Mouse (Mus musculus) stomach, postnatal 0 days (tissue): ENCODE measurements around the gene Cdh23. TPM values are rescaled to one million over a fixed set of nuclear protein-coding genes. Genes with fewer than 3 reads are reported as not detected.

Source experiments
- ATAC-seq: fragments of 200-750 bp; cut with Nextera tagmentation; 2 replicates; pipeline ENCODE4 v1.8.0; 2017; ENCODE audit not compliant: low FRiP score, low TSS enrichment
- DNase-seq: peaks from one replicate; pipeline ENCODE4 v3.0.0-alpha.2; 2016; ENCODE audit warnings: low spot score
- H3K27ac ChIP-seq: fragments of 300-500 bp; sonication (generic); replicated peaks from 2 replicates; pipeline ENCODE4 v1.5.1; 2014; ENCODE audit warnings: mild to moderate bottlenecking, control low read depth
- H3K27me3 ChIP-seq: fragments of 300-500 bp; sonication (generic); 2 replicates; pipeline ENCODE4 v1.6.1; 2014; ENCODE audit warnings: low read length; ENCODE audit not compliant: control insufficient read depth, insufficient read depth
- H3K36me3 ChIP-seq: fragments of 300-500 bp; sonication (generic); 2 replicates; pipeline ENCODE4 v1.6.1; 2014; ENCODE audit warnings: low read length, mixed read lengths; ENCODE audit not compliant: control insufficient read depth, insufficient read depth
- H3K4me1 ChIP-seq: fragments of 300-500 bp; sonication (generic); replicated peaks from 2 replicates; pipeline ENCODE4 v1.6.1; 2014; ENCODE audit warnings: antibody characterized with exemption; ENCODE audit not compliant: control insufficient read depth, insufficient read depth
- H3K4me2 ChIP-seq: fragments of 300-500 bp; sonication (generic); replicated peaks from 2 replicates; pipeline ENCODE4 v1.6.1; 2014; ENCODE audit warnings: low read depth, mild to moderate bottlenecking, control low read depth, moderate library complexity
- H3K4me3 ChIP-seq: fragments of 300-500 bp; sonication (generic); 2 replicates; pipeline ENCODE4 v1.5.1; 2014; ENCODE audit warnings: low read depth, low read length, control low read depth
- H3K9ac ChIP-seq: fragments of 300-500 bp; sonication (generic); 2 replicates; pipeline ENCODE4 v1.6.1; 2014; ENCODE audit warnings: mild to moderate bottlenecking, low read length, control low read depth, mixed read lengths
- H3K9me3 ChIP-seq: fragments of 300-500 bp; sonication (generic); 2 replicates; pipeline ENCODE4 v1.6.1; 2016; ENCODE audit warnings: low read length; ENCODE audit not compliant: control insufficient read depth
- CTCF ChIP-seq: IDR thresholded peaks from 2 replicates; pipeline ENCODE4 v1.5.1; 2016; ENCODE audit warnings: antibody characterized with exemption, low read depth, mild to moderate bottlenecking, moderate library complexity
- EP300 ChIP-seq: optimal IDR thresholded peaks from 2 replicates; pipeline ENCODE3; 2016; ENCODE audit warnings: antibody characterized with exemption
- WGBS: fragments of 180-500 bp; shearing (Covaris S2); extraction: QIAGEN DNeasy Blood & Tissue Kit; methylation state at CpG from one replicate; pipeline ENCODE4 v1.1.7; 2014; 5-methylcytosine and 5-hydroxymethylcytosine counted together
- polyA plus RNA-seq: library from polyadenylated mRNA; unstranded; fragments of >200 nt; fragmentation: Nextera tagmentation; extraction: Ambion mirVana; gene quantifications from 2 replicates; pipeline ENCODE4 v1.2.1, GENCODE M21; 2015

The Cdh23 gene
- polyA plus RNA-seq, 1 experiment from 2014 or later, result 0.18 TPM

DNA sequence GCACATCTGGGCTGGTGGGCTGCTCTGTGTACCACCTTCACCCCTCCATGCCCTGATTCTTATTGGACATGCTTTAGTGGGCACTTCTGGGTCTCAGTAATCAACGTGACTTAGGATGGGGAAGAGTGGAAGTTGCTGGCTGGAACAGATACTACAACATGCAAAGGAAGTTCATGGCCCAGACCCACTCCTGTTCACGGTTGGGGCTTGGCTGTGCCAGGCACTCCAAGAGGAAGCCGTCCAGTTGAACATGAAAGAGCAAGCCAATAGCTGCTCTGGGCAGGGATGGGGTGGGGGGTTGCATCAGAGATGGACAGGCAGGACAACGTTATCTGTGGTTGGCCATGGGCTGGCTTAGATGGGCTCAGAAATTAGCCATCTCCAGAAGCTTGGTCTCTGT, 328.4 kb downstream of the Cdh23 start:
- H3K36me3 ChIP-seq, result no peaks in the 10 kb centered on the region; the same call in 1 of the 2 replicates
- WGBS, result 75% methylated on average over 4 of the region's 4 CpGs
- TF ChIP-seq EP300, result no peak
- no peak for TF ChIP-seq CTCF
- no peak overlapping the region for H3K4me2 ChIP-seq
- H3K27me3 ChIP-seq, result no peaks in the 10 kb centered on the region
- no peak overlapping the region for H3K27ac ChIP-seq
- H3K4me1 ChIP-seq, result no peaks in the 10 kb centered on the region
- H3K9me3 ChIP-seq, result no peaks in the 10 kb centered on the region
- no peak overlapping the region for H3K4me3 ChIP-seq
- H3K9ac ChIP-seq, result no peak overlapping the region
- ATAC-seq, result no peak
- DNase-seq, result no peak

DNA sequence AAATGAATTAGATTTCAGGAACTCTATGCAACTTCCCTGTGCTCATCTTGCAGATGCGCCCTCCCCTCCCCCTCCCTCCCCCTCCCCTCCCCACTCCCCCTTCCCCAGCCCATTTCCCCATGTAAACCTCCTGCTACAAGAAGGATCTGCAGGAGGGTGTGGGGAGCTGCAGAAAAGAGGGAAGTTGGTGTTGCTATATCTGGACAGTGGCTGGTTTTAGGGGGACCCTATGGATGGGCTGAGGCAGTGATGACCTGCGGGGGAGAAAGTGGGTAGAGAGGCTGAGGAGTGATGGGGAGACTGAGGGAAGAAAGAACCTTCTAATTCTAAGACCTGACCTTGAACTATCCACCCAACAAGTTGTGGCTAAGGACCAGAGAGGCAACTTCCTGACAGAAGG, 329.1 kb downstream of the Cdh23 start:
- Histone ChIP-seq H3K9me3 (no peaks in the 10 kb centered on the region), H3K27ac (no peak overlapping the region), H3K4me1 (no peaks in the 10 kb centered on the region), H3K36me3 (no peaks in the 10 kb centered on the region; the same call in 1 of the 2 replicates), H3K9ac (no peak overlapping the region), H3K27me3 (no peaks in the 10 kb centered on the region), H3K4me2 (no peak overlapping the region), H3K4me3 (no peak overlapping the region)
- ATAC-seq (no peak), DNase-seq (no peak)
- whole genome bisulfite sequencing, result 80% methylated on average over 2 of the region's 2 CpGs
- no peak for TF ChIP-seq EP300
- TF ChIP-seq CTCF, result no peak

DNA sequence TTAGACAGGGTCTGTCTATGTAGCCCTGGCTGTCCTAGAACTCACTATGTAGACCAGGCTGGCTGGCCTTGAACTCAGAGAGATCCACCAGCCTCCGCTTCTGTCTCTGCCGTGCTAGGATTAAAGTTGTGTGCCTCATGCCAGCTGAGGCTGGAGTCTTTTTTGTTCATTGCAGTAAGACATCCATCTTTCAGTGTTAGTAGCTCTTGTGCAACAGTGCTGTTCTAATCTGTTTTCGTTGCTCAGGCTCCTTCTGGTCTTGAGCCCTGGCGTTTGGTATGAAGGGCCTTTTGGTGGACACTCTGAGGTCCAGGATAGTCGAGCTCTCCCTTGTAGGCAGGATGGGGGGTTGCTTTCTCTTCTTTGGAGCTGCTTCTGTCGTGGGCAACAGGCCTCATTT, 332.9 kb downstream of the Cdh23 start:
- DNase-seq (no peak), ATAC-seq (no peak)
- Histone ChIP-seq H3K4me1 (no peaks in the 10 kb centered on the region), H3K9ac (no peak overlapping the region), H3K27ac (no peak overlapping the region), H3K36me3 (no peaks in the 10 kb centered on the region; the same call in 1 of the 2 replicates), H3K9me3 (no peaks in the 10 kb centered on the region), H3K27me3 (no peaks in the 10 kb centered on the region), H3K4me2 (no peak overlapping the region), H3K4me3 (no peak overlapping the region)
- WGBS, result 43% methylated on average over 6 of the region's 6 CpGs
- TF ChIP-seq EP300, result no peak
- TF ChIP-seq CTCF, result no peak

DNA sequence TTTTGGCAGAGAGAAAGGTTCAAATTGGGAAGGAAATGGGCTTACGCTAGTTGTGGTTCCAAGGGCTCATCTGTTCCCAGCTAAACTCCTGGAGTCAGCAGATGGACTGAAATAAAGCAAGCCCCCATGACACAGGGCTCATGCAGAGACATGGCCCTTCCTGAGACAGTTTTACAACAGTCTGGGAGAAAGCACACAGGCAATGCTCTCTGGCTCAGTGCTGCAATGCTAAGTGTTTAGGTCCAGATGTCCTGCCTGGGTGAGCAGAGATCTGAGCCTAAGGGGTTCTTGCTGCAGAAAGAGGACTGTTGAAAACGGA, 334.0 kb downstream of the Cdh23 start:
- Histone ChIP-seq H3K27me3 (no peaks in the 10 kb centered on the region), H3K9me3 (no peaks in the 10 kb centered on the region), H3K36me3 (no peaks in the 10 kb centered on the region; the same call in 1 of the 2 replicates), H3K9ac (no peak overlapping the region), H3K4me1 (no peaks in the 10 kb centered on the region), H3K4me2 (no peak overlapping the region), H3K4me3 (no peak overlapping the region), H3K27ac (peak overlapping the region; percentile 6; the same call in 1 of the 2 replicates)
- WGBS, result 40% methylated on average over 2 of the region's 2 CpGs
- no peak for TF ChIP-seq CTCF
- TF ChIP-seq EP300, result no peak
- ATAC-seq, result no peak; the same call in 1 of the 2 replicates
- DNase-seq, result no peak

DNA sequence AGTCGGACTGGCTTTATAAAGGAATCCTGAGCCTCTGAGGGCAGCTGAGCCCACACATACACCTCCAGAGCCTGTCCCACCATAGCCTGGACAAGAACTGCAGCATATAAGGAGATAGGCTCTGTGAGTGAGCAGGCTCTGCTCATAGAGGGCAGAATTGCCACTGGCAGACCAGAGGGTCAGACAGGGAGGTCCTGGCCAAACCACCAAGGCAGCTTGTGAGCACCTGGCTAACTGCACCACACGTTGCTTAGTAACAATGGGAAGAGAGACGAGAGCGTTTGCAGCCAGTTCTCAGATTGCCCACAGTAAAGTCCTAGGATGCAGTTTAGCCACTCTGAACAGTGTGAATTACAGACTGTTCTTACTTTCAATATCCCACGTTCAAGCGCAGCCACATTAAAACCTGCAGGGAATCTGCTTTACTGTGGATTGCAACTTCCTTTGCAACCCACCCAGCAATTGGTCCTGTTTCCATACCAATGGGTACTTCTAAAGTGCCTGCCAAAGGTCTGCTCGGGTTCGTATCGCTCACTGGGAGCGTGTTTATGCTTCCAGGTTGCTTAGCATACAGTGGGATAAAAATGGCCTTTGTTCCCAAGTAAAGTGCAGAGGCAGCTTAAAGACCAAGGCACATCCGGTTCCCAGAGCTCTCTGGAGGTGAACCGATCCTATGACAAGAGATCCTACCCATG, 334.5 kb downstream of the Cdh23 start:
- no peak for ATAC-seq
- no peak overlapping the region; the same call in 1 of the 2 replicates for H3K27ac ChIP-seq
- WGBS, result 46% methylated on average over 12 of the region's 12 CpGs

DNA sequence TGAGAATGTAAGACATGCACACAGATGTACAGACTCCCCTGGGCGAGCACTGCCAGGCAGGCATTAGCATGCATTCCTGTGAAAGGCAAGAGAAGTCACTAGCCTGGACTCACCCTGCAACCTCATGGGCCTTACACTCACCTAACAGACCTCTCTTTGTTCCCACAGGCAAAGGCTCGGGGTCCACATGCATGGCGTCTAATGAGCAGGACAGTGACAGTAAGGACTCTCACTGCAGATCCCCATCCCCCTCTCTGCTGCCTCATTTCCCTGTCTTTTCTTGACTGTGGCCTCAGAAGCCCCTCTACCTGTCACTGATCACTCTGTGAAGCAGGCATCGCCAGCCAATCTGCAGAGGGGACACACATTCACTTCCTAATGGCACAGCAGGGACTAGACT, 337.5 kb downstream of the Cdh23 start:
- WGBS, result 57% methylated on average over 4 of the region's 4 CpGs
- no peak for ATAC-seq
- TF ChIP-seq CTCF (no peak), EP300 (no peak)
- Histone ChIP-seq H3K4me2 (no peak overlapping the region), H3K27me3 (no peaks in the 10 kb centered on the region), H3K4me1 (no peaks in the 10 kb centered on the region), H3K4me3 (no peak overlapping the region), H3K36me3 (no peaks in the 10 kb centered on the region), H3K9ac (no peak overlapping the region), H3K9me3 (no peaks in the 10 kb centered on the region), H3K27ac (no peak overlapping the region)
- no peak for DNase-seq

More for the DNA sequence above, 334.5 kb downstream of the Cdh23 start:
- Histone ChIP-seq H3K4me2 (no peak overlapping the region), H3K4me3 (no peak overlapping the region), H3K9ac (no peak overlapping the region), H3K36me3 (no peaks in the 10 kb centered on the region), H3K27me3 (no peaks in the 10 kb centered on the region), H3K4me1 (no peaks in the 10 kb centered on the region), H3K9me3 (no peaks in the 10 kb centered on the region)
- DNase-seq, result no peak
- TF ChIP-seq EP300, result no peak
- no peak for TF ChIP-seq CTCF
